Mouse (Mus musculus) right cerebral cortex, adult 2 months (tissue): ENCODE measurements around the gene BC003965.

Experiments
- DNase-seq, 2 experiments: peaks; one replicate each; pipeline ENCODE4 v3.0.0; 2021 to 2022; ENCODE audit warnings: low spot score in 2 of 2

BC003965 gene

GRCm38 (mm10) chr17:25184129-25184691, at the start of gene BC003965:
TSS of gene BC003965 (plus strand) at chr17:25184554.
- peak; percentile 100 for DNase-seq

- no peak for DNase-seq
Measured at GRCm38 (mm10) chr17:25135622-25136021, 48.7 kb upstream of the BC003965 start.

- no peak for DNase-seq
Measured at GRCm38 (mm10) chr17:25138803-25139202, 45.6 kb upstream of the BC003965 start.

- no peak for DNase-seq
Measured at GRCm38 (mm10) chr17:25139960-25140359, 44.4 kb upstream of the BC003965 start.

GRCm38 (mm10) chr17:25162161-25162560, 22.2 kb upstream of the BC003965 start, which contains the start of gene Ccdc154:
TSS of gene Ccdc154 (plus strand) at chr17:25162461.
- no peak for DNase-seq

GRCm38 (mm10) chr17:25163387-25163786, 21.0 kb upstream of the BC003965 start:
- no peak for DNase-seq

GRCm38 (mm10) chr17:25164770-25165169, 19.6 kb upstream of the BC003965 start:
- no peak for DNase-seq

GRCm38 (mm10) chr17:25165970-25166671, 18.2 kb upstream of the BC003965 start:
- no peak for DNase-seq

- no peak for DNase-seq
Measured at GRCm38 (mm10) chr17:25169706-25170105, 14.6 kb upstream of the BC003965 start.

- DNase-seq: no peak
Measured at GRCm38 (mm10) chr17:25172558-25172957, 11.8 kb upstream of the BC003965 start.

- no peak for DNase-seq
Measured at GRCm38 (mm10) chr17:25175411-25175810, 8.9 kb upstream of the BC003965 start, which contains the start of gene Gm38655. TSS of gene Gm38655 (minus strand) at chr17:25175471.

GRCm38 (mm10) chr17:25183232-25183631, 1.1 kb upstream of the BC003965 start:
- DNase-seq: no peak

GRCm38 (mm10) chr17:25184961-25185360, 607 bp downstream of the BC003965 start:
- DNase-seq: no peak

GRCm38 (mm10) chr17:25187784-25188149, 3.4 kb downstream of the BC003965 start:
- no peak for DNase-seq

- DNase-seq: peak; percentile 60 to 67
Measured at GRCm38 (mm10) chr17:25188150-25189031, 4.0 kb downstream of the BC003965 start, which contains the start of gene Unkl. TSS of gene Unkl (plus strand) at chr17:25188397.

- DNase-seq: no peak
Measured at GRCm38 (mm10) chr17:25189091-25189490, 4.7 kb downstream of the BC003965 start.

- no peak for DNase-seq
Measured at GRCm38 (mm10) chr17:25202401-25202800, 18.0 kb downstream of the BC003965 start.

- DNase-seq: no peak
Measured at GRCm38 (mm10) chr17:25210006-25210405, 25.7 kb downstream of the BC003965 start.

- DNase-seq: no peak
Measured at GRCm38 (mm10) chr17:25210680-25211466, 26.5 kb downstream of the BC003965 start.

GRCm38 (mm10) chr17:25211705-25212104, 27.4 kb downstream of the BC003965 start:
- peak in 1 of 2 experiments; percentile 19 for DNase-seq

- no peak for DNase-seq
Measured at GRCm38 (mm10) chr17:25215431-25215830, 31.1 kb downstream of the BC003965 start.
